Mouse (Mus musculus): ENCODE data around the gene Leprot. TPM values are rescaled to one million over a fixed set of nuclear protein-coding genes. Genes with fewer than 3 reads are reported as not detected.

Leprot gene
- polyA plus RNA-seq, 1 experiment = 43.1 TPM

GRCm38 (mm10) chr4:101689241-101689640 is 41.7 kb downstream of the Leprot start:
- Histone ChIP-seq H3K36me3 (ENCODE audit: control insufficient read depth, insufficient read depth, low read length) (no peaks in the 10 kb centered on the region), H3K27ac (ENCODE audit: control insufficient read depth, insufficient read depth, low read length) (no peak overlapping the region), H3K4me1 (replicated peaks; ENCODE audit: control insufficient read depth, insufficient read depth, low read length) (no peaks in the 10 kb centered on the region), H3K27me3 (ENCODE audit: control insufficient read depth, insufficient read depth, low read length) (no peaks in the 10 kb centered on the region), H3K4me3 (ENCODE audit: control insufficient read depth, insufficient read depth, low read length) (no peak overlapping the region)
- 91% methylated on average over 4 of the region's 4 CpGs for WGBS
- TF ChIP-seq POLR2A (IDR thresholded peaks at IDR 0.05; ENCODE audit: control insufficient read depth, extremely low read depth, insufficient read depth, low read length, poor library complexity) = no peak
- no peak for TF ChIP-seq CTCF (IDR thresholded peaks at IDR 0.05; ENCODE audit: borderline replicate concordance, control insufficient read depth, extremely low read depth, insufficient read depth, low read length, poor library complexity)
- DNase-seq = no peak

GRCm38 (mm10) chr4:101689645-101690044 is 42.1 kb downstream of the Leprot start:
- DNase-seq = no peak
- Histone ChIP-seq H3K4me1 (replicated peaks; ENCODE audit: control insufficient read depth, insufficient read depth, low read length) (no peaks in the 10 kb centered on the region), H3K4me3 (ENCODE audit: control insufficient read depth, insufficient read depth, low read length) (no peak overlapping the region), H3K36me3 (ENCODE audit: control insufficient read depth, insufficient read depth, low read length) (no peaks in the 10 kb centered on the region), H3K27me3 (ENCODE audit: control insufficient read depth, insufficient read depth, low read length) (no peaks in the 10 kb centered on the region), H3K27ac (ENCODE audit: control insufficient read depth, insufficient read depth, low read length) (no peak overlapping the region)
- TF ChIP-seq CTCF (IDR thresholded peaks at IDR 0.05; ENCODE audit: borderline replicate concordance, control insufficient read depth, extremely low read depth, insufficient read depth, low read length, poor library complexity) (no peak), POLR2A (IDR thresholded peaks at IDR 0.05; ENCODE audit: control insufficient read depth, extremely low read depth, insufficient read depth, low read length, poor library complexity) (no peak)
- WGBS = 82% methylated on average over 5 of the region's 5 CpGs

- Histone ChIP-seq H3K36me3 (ENCODE audit: control insufficient read depth, insufficient read depth, low read length) (no peaks in the 10 kb centered on the region), H3K27me3 (ENCODE audit: control insufficient read depth, insufficient read depth, low read length) (no peaks in the 10 kb centered on the region), H3K4me1 (replicated peaks; ENCODE audit: control insufficient read depth, insufficient read depth, low read length) (no peaks in the 10 kb centered on the region), H3K27ac (ENCODE audit: control insufficient read depth, insufficient read depth, low read length) (no peak overlapping the region), H3K4me3 (ENCODE audit: control insufficient read depth, insufficient read depth, low read length) (no peak overlapping the region)
- WGBS = 62% methylated on average over 4 of the region's 4 CpGs
- TF ChIP-seq POLR2A (IDR thresholded peaks at IDR 0.05; ENCODE audit: control insufficient read depth, extremely low read depth, insufficient read depth, low read length, poor library complexity) (no peak), CTCF (IDR thresholded peaks at IDR 0.05; ENCODE audit: borderline replicate concordance, control insufficient read depth, extremely low read depth, insufficient read depth, low read length, poor library complexity) (no peak)
- no peak for DNase-seq
These were observed 45.4 kb downstream of the Leprot start for GRCm38 (mm10) chr4:101692892-101693291.

GRCm38 (mm10) chr4:101694529-101694928 is 47.0 kb downstream of the Leprot start:
- no peak for DNase-seq
- TF ChIP-seq CTCF (IDR thresholded peaks at IDR 0.05; ENCODE audit: borderline replicate concordance, control insufficient read depth, extremely low read depth, insufficient read depth, low read length, poor library complexity) (no peak), POLR2A (IDR thresholded peaks at IDR 0.05; ENCODE audit: control insufficient read depth, extremely low read depth, insufficient read depth, low read length, poor library complexity) (no peak)
- 58% methylated on average over 6 of the region's 6 CpGs for WGBS

GRCm38 (mm10) chr4:101697236-101697635 is 49.7 kb downstream of the Leprot start:
- 91% methylated on average over 3 of the region's 3 CpGs for WGBS
- H3K27me3 ChIP-seq (ENCODE audit: control insufficient read depth, insufficient read depth, low read length) = peaks cover 2% of the 10 kb centered on the region; the same call in 1 of the 2 replicates
- H3K4me1 ChIP-seq (replicated peaks; ENCODE audit: control insufficient read depth, insufficient read depth, low read length) = no peaks in the 10 kb centered on the region
- H3K27ac ChIP-seq (ENCODE audit: control insufficient read depth, insufficient read depth, low read length) = no peak overlapping the region
- H3K36me3 ChIP-seq (ENCODE audit: control insufficient read depth, insufficient read depth, low read length) = no peaks in the 10 kb centered on the region
- DNase-seq = no peak
- H3K4me3 ChIP-seq (ENCODE audit: control insufficient read depth, insufficient read depth, low read length) = no peak overlapping the region
- TF ChIP-seq CTCF (IDR thresholded peaks at IDR 0.05; ENCODE audit: borderline replicate concordance, control insufficient read depth, extremely low read depth, insufficient read depth, low read length, poor library complexity) = no peak
- no peak for TF ChIP-seq POLR2A (IDR thresholded peaks at IDR 0.05; ENCODE audit: control insufficient read depth, extremely low read depth, insufficient read depth, low read length, poor library complexity)

More at GRCm38 (mm10) chr4:101694529-101694928, 47.0 kb downstream of the Leprot start:
- no peaks in the 10 kb centered on the region for H3K4me1 ChIP-seq (replicated peaks; ENCODE audit: control insufficient read depth, insufficient read depth, low read length)
- no peak overlapping the region for H3K27ac ChIP-seq (ENCODE audit: control insufficient read depth, insufficient read depth, low read length)
- no peaks in the 10 kb centered on the region for H3K36me3 ChIP-seq (ENCODE audit: control insufficient read depth, insufficient read depth, low read length)
- H3K4me3 ChIP-seq (ENCODE audit: control insufficient read depth, insufficient read depth, low read length) = no peak overlapping the region
- no peaks in the 10 kb centered on the region for H3K27me3 ChIP-seq (ENCODE audit: control insufficient read depth, insufficient read depth, low read length)

- WGBS = 98% methylated on average over 1 of the region's 1 CpGs
- TF ChIP-seq CTCF (IDR thresholded peaks at IDR 0.05; ENCODE audit: borderline replicate concordance, control insufficient read depth, extremely low read depth, insufficient read depth, low read length, poor library complexity) (no peak), POLR2A (IDR thresholded peaks at IDR 0.05; ENCODE audit: control insufficient read depth, extremely low read depth, insufficient read depth, low read length, poor library complexity) (no peak)
- Histone ChIP-seq H3K27me3 (ENCODE audit: control insufficient read depth, insufficient read depth, low read length) (peaks cover 2% of the 10 kb centered on the region; the same call in 1 of the 2 replicates), H3K36me3 (ENCODE audit: control insufficient read depth, insufficient read depth, low read length) (no peaks in the 10 kb centered on the region), H3K27ac (ENCODE audit: control insufficient read depth, insufficient read depth, low read length) (no peak overlapping the region), H3K4me1 (replicated peaks; ENCODE audit: control insufficient read depth, insufficient read depth, low read length) (no peaks in the 10 kb centered on the region), H3K4me3 (ENCODE audit: control insufficient read depth, insufficient read depth, low read length) (no peak overlapping the region)
- DNase-seq = no peak
These were observed 51.9 kb downstream of the Leprot start for GRCm38 (mm10) chr4:101699423-101699822.
